Mouse (Mus musculus) liver, postnatal 0 days (tissue): ENCODE data around the gene Adgrg3. TPM values are rescaled to one million over a fixed set of nuclear protein-coding genes. Genes with fewer than 3 reads are reported as not detected.

Source experiments
- ATAC-seq: fragments of 200-750 bp; cut with Nextera tagmentation; 2 replicates; pipeline ENCODE4 v1.8.0; 2017; ENCODE audit warnings: mild to moderate bottlenecking, moderate library complexity
- DNase-seq: peaks from one replicate; pipeline ENCODE4 v3.0.0-alpha.2; 2016
- H3K27ac ChIP-seq: fragments of 300-500 bp; sonication (generic); 2 replicates; pipeline ENCODE4 v1.5.1; 2014; ENCODE audit warnings: antibody characterized with exemption, moderate library complexity, mild to moderate bottlenecking, low read depth
- H3K27me3 ChIP-seq: fragments of 300-500 bp; sonication (generic); 2 replicates; pipeline ENCODE4 v1.6.1; 2014; ENCODE audit warnings: low read length, control low read depth, mixed read lengths; ENCODE audit not compliant: insufficient read depth
- H3K36me3 ChIP-seq: fragments of 300-500 bp; sonication (generic); replicated peaks from 2 replicates; pipeline ENCODE4 v1.6.1; 2014; ENCODE audit warnings: mild to moderate bottlenecking, control low read depth, low read length, moderate library complexity, mixed read lengths; ENCODE audit not compliant: insufficient read depth
- H3K4me1 ChIP-seq: fragments of 300-500 bp; sonication (generic); 2 replicates; pipeline ENCODE4 v1.6.1; 2014; ENCODE audit warnings: antibody characterized with exemption, mild to moderate bottlenecking, control low read depth; ENCODE audit not compliant: insufficient read depth
- H3K4me2 ChIP-seq: fragments of 300-500 bp; sonication (generic); 2 replicates; pipeline ENCODE4 v1.6.1; 2014; ENCODE audit warnings: low read depth, mild to moderate bottlenecking, low read length, moderate library complexity, mixed read lengths
- H3K4me3 ChIP-seq: fragments of 300-500 bp; sonication (generic); 2 replicates; pipeline ENCODE4 v1.5.1; 2014; ENCODE audit warnings: low read depth, low read length
- H3K9ac ChIP-seq: fragments of 300-500 bp; sonication (generic); replicated peaks from 2 replicates; pipeline ENCODE4 v1.6.1; 2014; ENCODE audit warnings: mild to moderate bottlenecking, moderate library complexity
- H3K9me3 ChIP-seq: fragments of 300-500 bp; sonication (generic); 2 replicates; pipeline ENCODE4 v1.6.1; 2016; ENCODE audit warnings: mild to moderate bottlenecking, control low read depth, low read length, mixed read lengths
- CTCF ChIP-seq: sonication (generic); IDR thresholded peaks from 2 replicates; pipeline ENCODE4 v1.5.1; 2016; ENCODE audit warnings: antibody characterized with exemption, low read depth
- EP300 ChIP-seq: IDR thresholded peaks from 2 replicates; pipeline ENCODE4 v1.6.1; 2016; ENCODE audit warnings: antibody characterized with exemption, low read depth, mild to moderate bottlenecking
- WGBS: fragments of 180-500 bp; shearing (Covaris S2); extraction: QIAGEN DNeasy Blood & Tissue Kit; methylation state at CpG from one replicate; pipeline ENCODE4 v1.1.7; 2014; ENCODE audit not compliant: insufficient replicate concordance; 5-methylcytosine and 5-hydroxymethylcytosine counted together
- polyA plus RNA-seq: library from polyadenylated mRNA; unstranded; fragments of >200 nt; fragmentation: Nextera tagmentation; extraction: Ambion mirVana; gene quantifications from 2 replicates; pipeline ENCODE4 v1.2.1, GENCODE M21; 2015

The Adgrg3 gene
- polyA plus RNA-seq, 1 experiment from 2014 or later, result 9.6 TPM

GRCm38 (mm10) chr8:95085432-95086141 lies 68.1 kb downstream of the Adgrg3 start:
- 69% methylated on average over 7 of the region's 7 CpGs for WGBS
- H3K27me3 ChIP-seq, result no peaks in the 10 kb centered on the region
- no peak overlapping the region for H3K4me3 ChIP-seq
- no peak overlapping the region for H3K9ac ChIP-seq
- H3K36me3 ChIP-seq, result no peaks in the 10 kb centered on the region; the same call in 1 of the 2 replicates
- H3K4me2 ChIP-seq, result no peak overlapping the region
- peaks cover 13% of the 10 kb centered on the region for H3K4me1 ChIP-seq
- no peak for DNase-seq
- H3K9me3 ChIP-seq, result no peaks in the 10 kb centered on the region
- TF ChIP-seq CTCF (no peak), EP300 (no peak)
- no peak overlapping the region for H3K27ac ChIP-seq
- ATAC-seq, result no peak

GRCm38 (mm10) chr8:95093574-95093973 lies 76.1 kb downstream of the Adgrg3 start:
- H3K4me2 ChIP-seq, result no peak overlapping the region

More at GRCm38 (mm10) chr8:95093574-95093973, 76.1 kb downstream of the Adgrg3 start:
- TF ChIP-seq EP300 (no peak), CTCF (no peak)
- Histone ChIP-seq H3K27me3 (no peaks in the 10 kb centered on the region), H3K4me3 (no peak overlapping the region), H3K4me1 (peaks cover 3% of the 10 kb centered on the region; the same call in 1 of the 2 replicates), H3K9me3 (no peaks in the 10 kb centered on the region), H3K36me3 (peaks cover 15% of the 10 kb centered on the region), H3K27ac (no peak overlapping the region), H3K9ac (no peak overlapping the region)
- ATAC-seq (no peak), DNase-seq (no peak)
- 77% methylated on average over 4 of the region's 4 CpGs for WGBS

Other genes with a start within 250 kb of the Adgrg3 start
- gene Cx3cl1, start 245.7 kb upstream of the Adgrg3 start, polyA plus RNA-seq, result 0.47 and 0.79 TPM in 2 replicates
- gene Ccl17, start 207.2 kb upstream of the Adgrg3 start, polyA plus RNA-seq, result 0.31 TPM in 1 of 2 replicates, not detected in the other
- 65.6 and 66.1 TPM in 2 replicates for gene Coq9, start 179.4 kb upstream of the Adgrg3 start, polyA plus RNA-seq
- 36.5 and 39.4 TPM in 2 replicates for gene Ciapin1, start 179.3 kb upstream of the Adgrg3 start, polyA plus RNA-seq
- gene Polr2c, start 160.2 kb upstream of the Adgrg3 start, polyA plus RNA-seq, result 50.6 and 52.1 TPM in 2 replicates
- 3.5 and 4.5 TPM in 2 replicates for gene Dok4, start 141.4 kb upstream of the Adgrg3 start, polyA plus RNA-seq
- 1.3 and 1.5 TPM in 2 replicates for gene Ccdc102a, start 99.6 kb upstream of the Adgrg3 start, polyA plus RNA-seq
- gene Adgrg5, start 94.0 kb upstream of the Adgrg3 start, polyA plus RNA-seq, result 0.13 and 0.18 TPM in 2 replicates
- 34.0 and 35.4 TPM in 2 replicates for gene Adgrg1, start 42.9 kb upstream of the Adgrg3 start, polyA plus RNA-seq
- gene Drc7, start 37.4 kb downstream of the Adgrg3 start, polyA plus RNA-seq, result 0.21 and 0.28 TPM in 2 replicates
- 4.7 and 5.1 TPM in 2 replicates for gene Katnb1, start 63.5 kb downstream of the Adgrg3 start, polyA plus RNA-seq
- gene Kifc3, start 185.1 kb downstream of the Adgrg3 start, polyA plus RNA-seq, result 5.3 and 5.4 TPM in 2 replicates